Mouse (Mus musculus) midbrain, embryonic 16.5 days (tissue): ENCODE results near the gene Olfr955. TPM values are rescaled to one million over a fixed set of nuclear protein-coding genes. Genes with fewer than 3 reads are reported as not detected.

ENCODE experiments used
- polyA plus RNA-seq: library from polyadenylated mRNA; unstranded; fragments of >200 nt; fragmentation: Nextera tagmentation; extraction: Ambion mirVana; gene quantifications from 2 replicates; pipeline ENCODE4 v1.2.1, GENCODE M21; 2015

The Olfr955 gene
- polyA plus RNA-seq, 1 experiment from 2014 or later, result not detected

Other genes starting within 250 kb of the Olfr955 start
- gene Olfr1537, start 221.9 kb downstream of the Olfr955 start, polyA plus RNA-seq, result not detected in 2 replicates
- not detected in 2 replicates for gene Olfr945, start 195.1 kb downstream of the Olfr955 start, polyA plus RNA-seq
- not detected in 2 replicates for gene Olfr948, start 145.9 kb downstream of the Olfr955 start, polyA plus RNA-seq
- not detected in 2 replicates for gene Olfr951, start 84.5 kb downstream of the Olfr955 start, polyA plus RNA-seq
- not detected in 2 replicates for gene Olfr952, start 44.8 kb downstream of the Olfr955 start, polyA plus RNA-seq
- gene Olfr954, start 15.2 kb downstream of the Olfr955 start, polyA plus RNA-seq, result not detected in 2 replicates
- not detected in 2 replicates for gene Olfr44, start 22.1 kb upstream of the Olfr955 start, polyA plus RNA-seq
- gene Olfr957, start 43.9 kb upstream of the Olfr955 start, polyA plus RNA-seq, result not detected in 2 replicates
- not detected in 2 replicates for gene Olfr958, start 82.1 kb upstream of the Olfr955 start, polyA plus RNA-seq
- gene Olfr959, start 103.6 kb upstream of the Olfr955 start, polyA plus RNA-seq, result not detected in 2 replicates
- gene AW551984, start 132.5 kb upstream of the Olfr955 start, polyA plus RNA-seq, result 215 and 253 TPM in 2 replicates
- gene Olfr148, start 138.7 kb upstream of the Olfr955 start, polyA plus RNA-seq, result not detected in 2 replicates
- gene Olfr960, start 149.4 kb upstream of the Olfr955 start, polyA plus RNA-seq, result not detected in 2 replicates
- not detected in 2 replicates for gene Olfr961, start 173.1 kb upstream of the Olfr955 start, polyA plus RNA-seq
- gene Olfr963, start 195.3 kb upstream of the Olfr955 start, polyA plus RNA-seq, result not detected in 2 replicates
- gene Olfr149, start 235.2 kb upstream of the Olfr955 start, polyA plus RNA-seq, result not detected in 2 replicates
- gene Olfr965, start 239.4 kb upstream of the Olfr955 start, polyA plus RNA-seq, result not detected in 2 replicates